Mouse (Mus musculus): Measurements from ENCODE around the gene Asb13. TPM values are rescaled to one million over a fixed set of nuclear protein-coding genes. Genes with fewer than 3 reads are reported as not detected.

Gene Asb13
- total RNA-seq, 2 experiments from 2014 or later: 7.0 to 9.6 TPM

Other genes starting within 250 kb of the Asb13 start
- gene Gdi2, start 96.0 kb upstream of the Asb13 start, total RNA-seq (2021): 100 to 1,000 TPM; 241 to 258 TPM
- gene Fam208b, start 22.9 kb upstream of the Asb13 start, total RNA-seq (2021): 10 to 100 TPM; 11.1 to 13.1 TPM
- gene Calml3, start 170.3 kb downstream of the Asb13 start, total RNA-seq (2021): not detected
- gene Calm4, start 203.7 kb downstream of the Asb13 start, total RNA-seq (2021): not detected
- not detected for gene Calm5, start 220.1 kb downstream of the Asb13 start, total RNA-seq (2021)

Measured in heart, postnatal 25 days (tissue).